Mouse (Mus musculus) liver, postnatal 0 days (tissue): Measurements from ENCODE around the gene Kcnj11. TPM values are rescaled to one million over a fixed set of nuclear protein-coding genes. Genes with fewer than 3 reads are reported as not detected.

ENCODE experiments used
- ATAC-seq: fragments of 200-750 bp; cut with Nextera tagmentation; 2 replicates; pipeline ENCODE4 v1.8.0; 2017; ENCODE audit warnings: mild to moderate bottlenecking, moderate library complexity
- DNase-seq: peaks from one replicate; pipeline ENCODE4 v3.0.0-alpha.2; 2016
- H3K27ac ChIP-seq: fragments of 300-500 bp; sonication (generic); 2 replicates; pipeline ENCODE4 v1.5.1; 2014; ENCODE audit warnings: antibody characterized with exemption, moderate library complexity, mild to moderate bottlenecking, low read depth
- H3K27me3 ChIP-seq: fragments of 300-500 bp; sonication (generic); 2 replicates; pipeline ENCODE4 v1.6.1; 2014; ENCODE audit warnings: low read length, control low read depth, mixed read lengths; ENCODE audit not compliant: insufficient read depth
- H3K36me3 ChIP-seq: fragments of 300-500 bp; sonication (generic); replicated peaks from 2 replicates; pipeline ENCODE4 v1.6.1; 2014; ENCODE audit warnings: mild to moderate bottlenecking, control low read depth, low read length, moderate library complexity, mixed read lengths; ENCODE audit not compliant: insufficient read depth
- H3K4me1 ChIP-seq: fragments of 300-500 bp; sonication (generic); 2 replicates; pipeline ENCODE4 v1.6.1; 2014; ENCODE audit warnings: antibody characterized with exemption, mild to moderate bottlenecking, control low read depth; ENCODE audit not compliant: insufficient read depth
- H3K4me2 ChIP-seq: fragments of 300-500 bp; sonication (generic); 2 replicates; pipeline ENCODE4 v1.6.1; 2014; ENCODE audit warnings: low read depth, mild to moderate bottlenecking, low read length, moderate library complexity, mixed read lengths
- H3K4me3 ChIP-seq: fragments of 300-500 bp; sonication (generic); 2 replicates; pipeline ENCODE4 v1.5.1; 2014; ENCODE audit warnings: low read depth, low read length
- H3K9ac ChIP-seq: fragments of 300-500 bp; sonication (generic); replicated peaks from 2 replicates; pipeline ENCODE4 v1.6.1; 2014; ENCODE audit warnings: mild to moderate bottlenecking, moderate library complexity
- H3K9me3 ChIP-seq: fragments of 300-500 bp; sonication (generic); 2 replicates; pipeline ENCODE4 v1.6.1; 2016; ENCODE audit warnings: mild to moderate bottlenecking, control low read depth, low read length, mixed read lengths
- CTCF ChIP-seq: sonication (generic); IDR thresholded peaks from 2 replicates; pipeline ENCODE4 v1.5.1; 2016; ENCODE audit warnings: antibody characterized with exemption, low read depth
- EP300 ChIP-seq: IDR thresholded peaks from 2 replicates; pipeline ENCODE4 v1.6.1; 2016; ENCODE audit warnings: antibody characterized with exemption, low read depth, mild to moderate bottlenecking
- whole genome bisulfite sequencing: fragments of 180-500 bp; shearing (Covaris S2); extraction: QIAGEN DNeasy Blood & Tissue Kit; methylation state at CpG from one replicate; pipeline ENCODE4 v1.1.7; 2014; ENCODE audit not compliant: insufficient replicate concordance; 5-methylcytosine and 5-hydroxymethylcytosine counted together
- polyA plus RNA-seq: library from polyadenylated mRNA; unstranded; fragments of >200 nt; fragmentation: Nextera tagmentation; extraction: Ambion mirVana; gene quantifications from 2 replicates; pipeline ENCODE4 v1.2.1, GENCODE M21; 2015

Kcnj11 gene
- not detected in 2 replicates for polyA plus RNA-seq

DNA sequence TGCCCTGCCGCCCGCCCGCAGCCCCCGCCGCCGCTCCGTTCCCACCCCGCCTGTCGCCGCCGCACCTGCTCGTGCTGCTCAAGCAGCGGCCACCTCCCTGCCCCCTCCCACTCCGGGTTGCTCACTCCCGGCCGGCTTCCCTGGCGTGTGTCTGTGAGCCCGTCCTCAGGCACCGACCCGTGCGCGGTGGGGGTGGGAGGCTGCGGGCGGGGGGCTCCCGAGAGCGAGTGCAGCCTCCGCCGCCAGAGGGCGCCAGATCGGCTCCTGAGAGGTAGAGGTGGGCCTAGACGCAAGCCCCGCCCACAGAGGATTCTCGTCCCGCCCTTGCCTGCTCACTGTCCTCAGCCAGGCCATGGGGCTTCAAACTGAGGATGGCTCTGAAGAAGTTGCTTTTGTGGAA, at the start of gene Kcnj11:
Gene Kcnj11 (minus strand): TSS at position 202 of the 400 bp plus-strand sequence.
- Histone ChIP-seq H3K4me1 (0 out of 2 replicates have a peak, but pooled peaks cover 4% of the 10 kb centered on the region), H3K9ac (0 out of 2 replicates have a peak within 1 kb of the TSS, but pooled peaks have one; percentile 48), H3K27ac (no peak within 1 kb of the TSS), H3K36me3 (no peaks in the 10 kb centered on the region), H3K4me2 (peak within 1 kb of the TSS; percentile 75), H3K9me3 (no peaks in the 10 kb centered on the region), H3K4me3 (peak within 1 kb of the TSS; percentile 42), H3K27me3 (peaks cover 14% of the 10 kb centered on the region)
- DNase-seq = peak; percentile 86
- TF ChIP-seq CTCF (peak; percentile 83), EP300 (no peak)
- peak; percentile 83 for ATAC-seq
- 2% methylated on average over 27 of the region's 34 CpGs for WGBS

GRCm38 (mm10) chr7:46147417-46147816, 46.9 kb upstream of the Kcnj11 start:
- no peak for DNase-seq
- Histone ChIP-seq H3K4me1 (no peaks in the 10 kb centered on the region), H3K27ac (no peak overlapping the region), H3K27me3 (no peaks in the 10 kb centered on the region), H3K36me3 (no peaks in the 10 kb centered on the region), H3K9ac (no peak overlapping the region), H3K4me2 (no peak overlapping the region), H3K4me3 (no peak overlapping the region), H3K9me3 (no peaks in the 10 kb centered on the region)
- no peak for TF ChIP-seq CTCF
- no peak for TF ChIP-seq EP300
- WGBS = 61% methylated on average over 7 of the region's 7 CpGs
- ATAC-seq = no peak

- H3K27me3 ChIP-seq = no peaks in the 10 kb centered on the region
- no peak for ATAC-seq
- H3K4me1 ChIP-seq = no peaks in the 10 kb centered on the region
- no peaks in the 10 kb centered on the region for H3K9me3 ChIP-seq
- no peak overlapping the region for H3K4me2 ChIP-seq
- H3K4me3 ChIP-seq = no peak overlapping the region
- H3K27ac ChIP-seq = no peak overlapping the region
- no peak overlapping the region for H3K9ac ChIP-seq
- 79% methylated on average over 7 of the region's 7 CpGs for WGBS
- TF ChIP-seq CTCF (no peak), EP300 (no peak)
- DNase-seq = no peak
- H3K36me3 ChIP-seq = no peaks in the 10 kb centered on the region
Observed at GRCm38 (mm10) chr7:46146675-46147308, 46.2 kb upstream of the Kcnj11 start.

DNA sequence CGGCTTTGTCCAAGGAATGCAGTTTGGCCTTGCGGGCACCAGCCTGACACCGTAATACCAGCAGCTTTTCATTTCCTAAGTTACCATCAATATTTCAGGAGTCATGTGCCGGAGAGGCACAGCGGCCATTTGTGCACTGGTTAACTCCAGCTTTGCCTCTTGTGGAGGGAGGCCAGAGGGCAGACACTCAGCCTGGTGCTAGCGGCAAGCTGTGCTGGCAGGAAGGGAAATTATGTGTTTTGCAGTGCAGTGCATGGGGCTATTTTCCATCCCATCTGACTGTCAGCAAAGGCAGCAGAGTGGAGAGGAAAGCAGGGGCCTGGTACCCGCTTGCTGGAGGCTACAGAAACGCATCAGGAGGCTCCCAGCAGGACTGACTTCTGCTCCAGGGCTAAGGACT, 43.5 kb upstream of the Kcnj11 start:
- Histone ChIP-seq H3K9ac (no peak overlapping the region), H3K27me3 (no peaks in the 10 kb centered on the region), H3K4me1 (no peaks in the 10 kb centered on the region), H3K9me3 (no peaks in the 10 kb centered on the region), H3K4me3 (no peak overlapping the region), H3K4me2 (no peak overlapping the region), H3K36me3 (no peaks in the 10 kb centered on the region), H3K27ac (no peak overlapping the region)
- no peak for TF ChIP-seq CTCF
- TF ChIP-seq EP300 = no peak
- DNase-seq (no peak), ATAC-seq (no peak)
- WGBS = 78% methylated on average over 8 of the region's 8 CpGs

GRCm38 (mm10) chr7:46138329-46138930, 37.9 kb upstream of the Kcnj11 start:
- Histone ChIP-seq H3K27ac (no peak overlapping the region), H3K36me3 (no peaks in the 10 kb centered on the region), H3K4me2 (no peak overlapping the region), H3K4me1 (no peaks in the 10 kb centered on the region), H3K4me3 (no peak overlapping the region), H3K9me3 (no peaks in the 10 kb centered on the region), H3K9ac (no peak overlapping the region), H3K27me3 (no peaks in the 10 kb centered on the region)
- no peak for TF ChIP-seq EP300
- DNase-seq = no peak
- ATAC-seq = no peak
- 42% methylated on average over 7 of the region's 7 CpGs for WGBS

DNA sequence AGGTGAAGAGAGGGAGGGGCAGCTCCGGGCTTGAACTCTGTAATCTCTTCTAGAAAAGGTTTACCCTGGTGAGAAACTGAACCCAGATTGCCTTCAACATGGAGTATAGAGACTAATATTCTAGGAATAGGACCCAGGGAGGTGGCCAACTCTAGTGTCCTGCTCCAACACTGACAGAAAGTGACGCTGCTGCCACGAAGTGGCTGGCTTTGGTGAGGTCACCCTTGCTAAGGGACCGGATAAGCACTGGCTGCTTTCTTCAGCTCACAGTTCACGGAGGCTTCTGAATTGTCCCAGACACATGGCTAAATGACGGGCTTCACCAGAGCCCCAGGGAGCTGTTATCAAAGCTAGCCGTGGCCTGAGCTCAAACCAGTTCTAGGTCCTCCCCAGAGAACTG, 33.3 kb upstream of the Kcnj11 start:
- no peak overlapping the region for H3K4me2 ChIP-seq
- H3K4me1 ChIP-seq = no peaks in the 10 kb centered on the region
- no peak overlapping the region for H3K27ac ChIP-seq
- no peaks in the 10 kb centered on the region for H3K9me3 ChIP-seq
- TF ChIP-seq CTCF (no peak), EP300 (no peak)
- H3K36me3 ChIP-seq = no peaks in the 10 kb centered on the region
- H3K4me3 ChIP-seq = no peak overlapping the region
- no peak overlapping the region for H3K9ac ChIP-seq
- DNase-seq (no peak), ATAC-seq (no peak)
- no peaks in the 10 kb centered on the region for H3K27me3 ChIP-seq
- WGBS = 19% methylated on average over 7 of the region's 7 CpGs
